Mouse (Mus musculus): ENCODE results near the gene Sorcs2.

Sorcs2 gene

DNA sequence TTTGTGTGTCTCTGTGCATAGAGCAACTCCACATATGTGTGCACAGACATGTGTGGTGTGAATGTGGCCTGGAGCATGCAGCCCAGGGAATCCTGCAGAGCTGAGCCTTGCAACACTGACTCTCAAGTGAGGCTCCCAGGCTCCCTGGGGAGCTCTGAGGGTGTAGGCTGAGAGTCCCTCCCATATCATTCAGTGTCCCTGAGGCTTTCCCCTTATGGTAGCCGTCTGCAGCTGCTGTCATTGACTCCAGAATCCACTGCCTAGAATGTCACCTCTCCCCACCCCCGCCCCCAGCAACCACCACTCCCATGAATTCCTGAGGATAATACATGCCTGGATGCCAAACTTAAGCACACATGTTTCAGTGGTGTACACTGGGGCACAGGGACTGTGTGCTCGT is 269.4 kb downstream of the Sorcs2 start:
- DNase-seq (ENCODE audit: low spot score), result no peak

DNA sequence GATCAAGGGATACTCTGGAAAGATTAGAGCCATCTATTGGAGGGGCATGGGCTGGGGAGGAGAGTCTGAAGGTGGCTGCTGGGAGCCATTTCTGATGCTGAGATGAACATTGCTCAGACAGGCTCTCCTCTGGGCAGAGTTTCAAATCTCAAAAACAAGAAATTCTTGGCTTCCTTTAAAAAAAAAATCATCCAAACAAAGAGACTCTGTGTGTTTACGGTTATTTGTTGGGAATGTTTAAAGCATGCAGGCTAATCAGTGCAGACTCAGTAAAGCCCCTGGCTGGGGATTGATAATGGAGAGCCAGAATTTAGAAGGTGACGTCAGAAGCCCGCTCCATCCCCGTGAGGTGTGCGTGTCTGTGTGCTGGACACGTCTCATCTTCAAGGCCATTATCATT is 272.9 kb downstream of the Sorcs2 start:
- DNase-seq (ENCODE audit: low spot score), result no peak

DNA sequence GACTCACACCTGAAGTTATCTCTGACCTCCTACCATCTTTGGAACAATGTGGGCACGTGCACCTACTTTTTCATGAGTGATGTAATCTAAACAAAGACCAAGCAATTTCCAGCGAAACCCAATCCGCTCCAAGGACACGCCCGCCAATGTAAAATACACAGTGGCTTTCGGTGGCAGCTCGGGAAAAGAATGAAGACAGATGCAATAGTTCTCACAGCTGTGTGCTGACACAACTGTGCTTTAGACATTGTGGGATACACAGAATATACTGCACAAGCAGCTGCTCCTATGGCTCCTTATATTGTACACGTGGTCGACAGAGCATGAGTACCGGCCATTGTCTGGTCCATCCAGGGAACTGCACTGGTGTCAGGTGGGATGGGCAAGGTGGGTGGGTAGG is 275.0 kb downstream of the Sorcs2 start:
- DNase-seq (ENCODE audit: low spot score), result no peak

GRCm38 (mm10) chr5:36120931-36121341 is 277.0 kb downstream of the Sorcs2 start:
- no peak for DNase-seq (ENCODE audit: low spot score)

GRCm38 (mm10) chr5:36118061-36118460 is 279.9 kb downstream of the Sorcs2 start:
- no peak for DNase-seq (ENCODE audit: low spot score)

DNA sequence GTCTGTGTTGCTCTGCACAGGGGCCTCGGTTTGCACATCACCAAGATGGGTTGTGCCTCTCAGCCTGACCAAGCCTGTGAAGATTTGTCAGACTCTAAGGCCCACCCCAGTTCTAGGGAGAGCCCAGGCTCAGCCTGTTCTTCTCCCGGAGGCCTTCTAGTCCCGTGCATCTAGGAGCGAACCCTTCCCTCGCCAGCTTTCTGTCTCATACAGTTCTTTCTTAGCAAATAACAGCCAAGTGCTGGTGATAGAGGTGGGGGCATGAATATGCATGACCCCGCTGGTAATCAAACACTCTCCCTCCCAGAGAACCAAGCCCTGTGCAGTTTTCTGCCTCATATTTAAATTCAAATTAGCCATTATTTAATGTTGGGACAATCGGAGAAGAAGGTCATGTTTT is 282.4 kb downstream of the Sorcs2 start:
- DNase-seq (ENCODE audit: low spot score), result no peak

- DNase-seq (ENCODE audit: low spot score), result no peak
These were observed 284.2 kb downstream of the Sorcs2 start for GRCm38 (mm10) chr5:36113696-36114095.

DNA sequence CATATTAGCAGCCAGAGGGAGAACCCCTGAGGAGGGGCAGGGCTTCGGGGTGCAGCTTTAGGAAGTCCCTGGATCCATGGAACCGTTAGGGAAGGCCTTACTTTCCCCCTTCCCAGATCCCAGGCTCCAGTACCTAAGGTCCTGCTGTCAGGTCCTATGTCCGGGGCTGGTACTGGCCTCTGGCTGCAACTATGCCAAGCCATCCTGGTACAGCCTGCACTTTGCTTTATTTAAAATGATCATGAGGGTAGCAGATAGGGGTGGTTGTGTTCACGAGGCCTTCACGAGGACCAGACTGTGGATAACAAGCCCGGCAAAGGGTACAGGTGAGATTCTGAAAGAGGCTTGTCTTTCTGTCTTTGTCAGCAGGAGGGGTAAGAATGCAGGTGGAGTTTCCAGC is 285.2 kb downstream of the Sorcs2 start:
- no peak for DNase-seq (ENCODE audit: low spot score)

GRCm38 (mm10) chr5:36111516-36111915 is 286.4 kb downstream of the Sorcs2 start:
- DNase-seq (ENCODE audit: low spot score), result no peak

DNA sequence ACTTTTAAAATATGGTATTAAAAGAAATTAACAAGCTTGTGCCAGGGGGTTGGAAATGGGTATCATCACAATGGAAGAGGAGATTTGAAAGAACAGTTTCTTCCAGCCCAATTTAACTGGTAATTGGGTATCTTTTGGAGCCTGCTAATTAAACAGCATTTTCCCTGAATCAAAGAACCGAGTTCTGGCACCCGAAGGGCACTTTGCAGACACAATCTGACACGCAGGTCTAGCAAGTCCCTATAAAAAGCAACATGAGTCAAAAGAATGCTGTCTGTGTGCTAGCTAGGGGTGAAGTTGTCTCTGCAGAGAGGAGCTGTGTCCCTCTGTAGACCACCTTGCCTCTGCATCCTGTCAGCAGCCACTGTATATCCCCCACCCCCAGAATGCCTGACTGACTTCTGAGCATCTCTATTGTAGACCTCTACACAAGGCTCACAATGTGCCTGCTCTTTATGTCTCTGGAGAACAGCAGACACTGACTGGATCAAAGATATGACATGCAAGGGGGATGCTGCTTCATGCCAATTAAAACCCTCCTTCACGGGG is 289.5 kb downstream of the Sorcs2 start:
- no peak for DNase-seq (ENCODE audit: low spot score)

GRCm38 (mm10) chr5:36103483-36103882 is 294.5 kb downstream of the Sorcs2 start:
- no peak for DNase-seq (ENCODE audit: low spot score)

DNA sequence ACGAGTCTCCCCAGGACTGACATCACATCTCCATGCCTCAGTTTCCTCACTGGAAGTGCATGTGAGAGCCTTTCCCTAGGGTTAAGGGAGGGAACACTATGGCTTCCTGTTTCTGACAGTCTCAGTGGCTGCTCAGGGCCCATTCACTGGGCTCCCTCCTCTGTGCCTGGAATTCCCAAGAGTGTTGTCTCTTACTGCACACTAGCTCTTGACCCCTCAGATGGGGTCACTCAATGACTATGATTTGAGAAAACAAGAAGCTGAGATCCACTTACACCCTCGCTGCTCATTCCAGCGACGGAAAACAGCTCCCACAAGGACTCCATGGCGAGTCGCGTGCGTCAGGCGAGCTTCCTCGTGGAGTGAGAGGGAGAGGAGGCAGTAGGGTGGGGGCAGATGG is 296.8 kb downstream of the Sorcs2 start:
- DNase-seq (ENCODE audit: low spot score), result peak; percentile 81

DNA sequence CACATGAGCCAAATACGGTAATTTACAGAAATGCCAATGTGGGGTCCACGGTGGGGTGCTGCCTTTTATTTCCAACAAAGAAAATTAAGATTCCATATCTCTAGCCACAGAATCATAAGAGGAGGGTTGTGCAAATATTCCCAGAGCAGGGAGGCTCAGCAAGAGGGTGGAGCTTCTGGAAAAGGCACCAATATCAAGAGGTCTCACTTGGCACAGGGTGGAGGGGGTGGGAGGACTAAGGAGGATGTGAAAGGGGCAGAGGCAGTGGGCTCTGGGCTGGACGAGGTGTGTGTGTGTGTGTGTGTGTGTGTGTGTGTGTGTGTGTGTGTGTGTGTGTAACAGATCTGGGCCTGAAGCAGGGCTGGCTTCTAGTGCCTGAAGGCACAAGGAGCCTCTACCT is 297.5 kb downstream of the Sorcs2 start:
- no peak for DNase-seq (ENCODE audit: low spot score)

DNA sequence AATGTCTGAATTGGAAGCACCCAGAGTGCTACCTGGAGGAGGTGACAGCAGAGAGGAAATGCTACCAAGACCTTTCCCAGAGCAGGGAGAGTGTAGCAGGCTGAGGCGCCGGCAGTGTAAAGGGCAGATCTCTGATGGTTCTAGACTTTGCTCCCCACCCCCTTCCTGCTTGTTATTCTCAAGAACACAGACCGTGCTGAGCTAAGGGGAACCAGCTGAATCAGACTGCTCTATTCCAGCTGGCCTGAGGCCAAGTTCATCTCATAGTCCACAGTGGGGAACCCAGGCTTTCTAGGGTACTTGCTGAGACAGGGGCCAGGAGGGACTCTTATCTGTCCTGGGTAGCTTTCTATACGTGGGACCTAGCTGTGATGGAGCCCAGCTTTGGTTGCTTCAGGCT is 298.3 kb downstream of the Sorcs2 start:
- peak; percentile 31 for DNase-seq (ENCODE audit: low spot score)

- no peak for DNase-seq (ENCODE audit: low spot score)
These were observed 301.9 kb downstream of the Sorcs2 start for GRCm38 (mm10) chr5:36096046-36096445.

GRCm38 (mm10) chr5:36090036-36090435 is 307.9 kb downstream of the Sorcs2 start:
- no peak for DNase-seq (ENCODE audit: low spot score)

DNA sequence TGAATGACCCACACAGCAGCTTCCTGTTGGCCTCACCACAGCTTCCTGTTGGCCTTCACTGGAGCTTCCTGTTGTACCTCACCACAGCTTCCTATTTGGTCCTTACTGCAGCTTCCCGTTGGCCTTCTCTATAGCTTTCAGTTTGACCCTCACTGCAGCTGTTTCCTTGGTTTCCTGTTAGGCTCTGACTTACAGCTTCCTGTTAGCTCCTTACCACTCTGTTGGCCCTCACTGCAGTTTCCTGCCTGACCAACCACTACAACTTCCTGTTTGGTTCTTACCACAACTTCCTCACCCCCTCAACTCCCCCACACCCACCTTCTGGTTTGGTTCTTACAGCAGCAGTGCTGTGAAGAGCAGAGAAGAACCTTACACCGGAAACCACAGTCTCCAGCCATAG is 308.7 kb downstream of the Sorcs2 start:
- peak; percentile 46 for DNase-seq (ENCODE audit: low spot score)

- DNase-seq (ENCODE audit: low spot score), result no peak
These were observed 311.0 kb downstream of the Sorcs2 start for GRCm38 (mm10) chr5:36086931-36087330.

- DNase-seq (ENCODE audit: low spot score), result no peak
These were observed 312.3 kb downstream of the Sorcs2 start for GRCm38 (mm10) chr5:36085621-36086020.

- DNase-seq (ENCODE audit: low spot score), result no peak
These were observed 313.9 kb downstream of the Sorcs2 start for GRCm38 (mm10) chr5:36083869-36084565.

GRCm38 (mm10) chr5:36081021-36081420 is 316.9 kb downstream of the Sorcs2 start:
- DNase-seq (ENCODE audit: low spot score), result no peak

- DNase-seq (ENCODE audit: low spot score), result peak; percentile 87
These were observed 322.5 kb downstream of the Sorcs2 start for GRCm38 (mm10) chr5:36075172-36076074.
